Mouse (Mus musculus): ENCODE results near the gene Hapln2. TPM values are rescaled to one million over a fixed set of nuclear protein-coding genes. Genes with fewer than 3 reads are reported as not detected.
A peak's percentile ranks its signal among the peaks of the same experiment; 100 is the strongest.

The Hapln2 gene
- 0.09 and 0.34 TPM in 2 replicates for polyA plus RNA-seq (2016; fragmentation: Nextera tagmentation; extraction: Ambion mirVana)

DNA sequence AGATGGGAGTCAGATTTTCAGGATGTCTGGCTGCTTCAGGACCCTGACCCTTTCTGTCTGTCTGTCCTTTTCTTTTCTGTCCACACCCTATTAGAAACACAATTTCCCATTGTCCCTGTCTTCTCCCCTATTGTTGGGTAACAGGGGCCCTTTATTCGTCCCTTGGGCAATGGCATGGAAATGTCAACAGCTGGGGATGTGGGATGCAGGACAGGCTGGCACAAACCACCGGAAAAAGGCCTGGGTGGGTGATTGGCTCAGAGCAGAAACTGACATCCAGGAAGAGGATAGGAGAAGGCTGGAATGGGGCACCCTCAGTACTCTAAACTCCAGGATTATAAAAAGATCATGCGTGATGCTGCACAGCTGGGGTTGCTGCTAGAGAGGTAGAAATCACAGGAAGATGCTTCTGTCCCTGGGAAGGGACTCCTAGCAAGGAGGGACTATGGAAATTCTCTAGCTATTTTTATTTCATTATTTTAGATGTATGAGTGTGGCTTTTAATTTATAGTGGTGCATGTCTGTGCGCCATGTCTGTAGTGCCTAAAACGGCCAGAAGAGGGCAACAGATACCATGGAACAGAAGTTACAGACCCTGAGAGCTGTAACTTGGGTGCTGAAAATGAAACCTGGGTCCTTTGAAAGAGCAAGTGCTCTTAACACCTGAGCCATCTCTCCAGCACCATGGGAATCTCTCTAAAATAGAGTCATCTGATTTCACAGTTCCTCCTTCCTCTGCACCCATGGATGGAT, at the start of gene Hapln2:
Gene Hapln2, minus strand, starts transcription at position 150 of the 753 bp plus-strand sequence.
- no peak within 1 kb of the TSS for H3K4me3 ChIP-seq
- 50% methylated on average over 5 of the region's 5 CpGs for WGBS

DNA sequence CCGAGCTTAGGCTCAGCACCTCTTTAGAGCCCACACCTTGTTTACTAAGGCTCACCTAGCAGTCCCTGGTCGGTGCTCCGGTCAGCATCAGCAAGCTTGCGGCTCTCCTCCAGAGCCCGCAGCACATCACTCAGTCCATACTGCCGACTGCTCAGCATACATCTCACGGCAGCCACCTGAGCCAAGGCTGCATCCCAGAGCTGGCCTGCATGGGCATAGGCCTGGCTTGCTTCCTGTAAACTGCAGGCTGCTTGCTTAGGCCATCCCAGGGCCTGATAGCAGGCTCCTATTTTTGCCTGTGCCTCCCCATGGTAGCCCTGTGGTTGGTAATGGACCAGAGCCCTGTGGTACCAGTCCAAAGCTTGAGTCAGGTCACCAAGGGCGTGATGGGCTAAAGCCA, 47.4 kb upstream of the Hapln2 start:
- Histone ChIP-seq H3K4me2 (replicated peaks) (no peak overlapping the region), H3K9me3 (no peaks in the 10 kb centered on the region), H3K27ac (no peak overlapping the region), H3K4me1 (no peaks in the 10 kb centered on the region), H3K9ac (no peak overlapping the region), H3K4me3 (no peak overlapping the region), H3K36me3 (no peaks in the 10 kb centered on the region), H3K27me3 (0 out of 2 replicates have a peak, but pooled peaks cover 3% of the 10 kb centered on the region)
- 81% methylated on average over 8 of the region's 8 CpGs for WGBS
- ATAC-seq (ENCODE audit: insufficient number of reproducible peaks, insufficient read depth, low FRiP score, low TSS enrichment): no peak

More for the DNA sequence above, at the start of gene Hapln2:
- H3K36me3 ChIP-seq: no peaks in the 10 kb centered on the region
- no peak within 1 kb of the TSS for H3K9ac ChIP-seq
- H3K4me2 ChIP-seq (replicated peaks): no peak within 1 kb of the TSS
- no peak within 1 kb of the TSS for H3K27ac ChIP-seq
- H3K9me3 ChIP-seq: no peaks in the 10 kb centered on the region
- H3K4me1 ChIP-seq: peaks cover 13% of the 10 kb centered on the region
- ATAC-seq (ENCODE audit: insufficient number of reproducible peaks, insufficient read depth, low FRiP score, low TSS enrichment): no peak
- peaks cover 73% of the 10 kb centered on the region for H3K27me3 ChIP-seq

- Histone ChIP-seq H3K9me3 (no peaks in the 10 kb centered on the region), H3K4me2 (replicated peaks) (no peak overlapping the region), H3K9ac (no peak overlapping the region), H3K4me1 (no peaks in the 10 kb centered on the region), H3K36me3 (no peaks in the 10 kb centered on the region), H3K4me3 (no peak overlapping the region), H3K27me3 (0 out of 2 replicates have a peak, but pooled peaks cover 3% of the 10 kb centered on the region), H3K27ac (no peak overlapping the region)
- ATAC-seq (ENCODE audit: insufficient number of reproducible peaks, insufficient read depth, low FRiP score, low TSS enrichment): no peak
- WGBS: 57% methylated on average over 2 of the region's 2 CpGs
Observed at GRCm38 (mm10) chr3:88074351-88074750, 47.0 kb upstream of the Hapln2 start.

- Histone ChIP-seq H3K4me1 (no peaks in the 10 kb centered on the region), H3K27me3 (0 out of 2 replicates have a peak, but pooled peaks cover 3% of the 10 kb centered on the region), H3K9me3 (no peaks in the 10 kb centered on the region), H3K4me2 (replicated peaks) (no peak overlapping the region), H3K27ac (no peak overlapping the region), H3K36me3 (no peaks in the 10 kb centered on the region), H3K4me3 (no peak overlapping the region), H3K9ac (no peak overlapping the region)
- WGBS: 75% methylated on average over 2 of the region's 2 CpGs
- ATAC-seq (ENCODE audit: insufficient number of reproducible peaks, insufficient read depth, low FRiP score, low TSS enrichment): no peak
Observed at GRCm38 (mm10) chr3:88073631-88074030, 46.2 kb upstream of the Hapln2 start.

- Histone ChIP-seq H3K9ac (no peak overlapping the region), H3K9me3 (no peaks in the 10 kb centered on the region), H3K4me1 (no peaks in the 10 kb centered on the region), H3K36me3 (no peaks in the 10 kb centered on the region), H3K4me2 (replicated peaks) (no peak overlapping the region), H3K4me3 (no peak overlapping the region), H3K27ac (no peak overlapping the region), H3K27me3 (0 out of 2 replicates have a peak, but pooled peaks cover 3% of the 10 kb centered on the region)
- peak; percentile 44; the same call in 1 of the 2 replicates for ATAC-seq (ENCODE audit: insufficient number of reproducible peaks, insufficient read depth, low FRiP score, low TSS enrichment)
- 4% methylated on average over 5 of the region's 5 CpGs for WGBS
Observed at GRCm38 (mm10) chr3:88071783-88072182, 44.4 kb upstream of the Hapln2 start.

- H3K4me1 ChIP-seq: no peaks in the 10 kb centered on the region
- WGBS: 10% methylated on average over 2 of the region's 2 CpGs
- ATAC-seq (ENCODE audit: insufficient number of reproducible peaks, insufficient read depth, low FRiP score, low TSS enrichment): no peak
Observed at GRCm38 (mm10) chr3:88068386-88068785, 41.0 kb upstream of the Hapln2 start.

DNA sequence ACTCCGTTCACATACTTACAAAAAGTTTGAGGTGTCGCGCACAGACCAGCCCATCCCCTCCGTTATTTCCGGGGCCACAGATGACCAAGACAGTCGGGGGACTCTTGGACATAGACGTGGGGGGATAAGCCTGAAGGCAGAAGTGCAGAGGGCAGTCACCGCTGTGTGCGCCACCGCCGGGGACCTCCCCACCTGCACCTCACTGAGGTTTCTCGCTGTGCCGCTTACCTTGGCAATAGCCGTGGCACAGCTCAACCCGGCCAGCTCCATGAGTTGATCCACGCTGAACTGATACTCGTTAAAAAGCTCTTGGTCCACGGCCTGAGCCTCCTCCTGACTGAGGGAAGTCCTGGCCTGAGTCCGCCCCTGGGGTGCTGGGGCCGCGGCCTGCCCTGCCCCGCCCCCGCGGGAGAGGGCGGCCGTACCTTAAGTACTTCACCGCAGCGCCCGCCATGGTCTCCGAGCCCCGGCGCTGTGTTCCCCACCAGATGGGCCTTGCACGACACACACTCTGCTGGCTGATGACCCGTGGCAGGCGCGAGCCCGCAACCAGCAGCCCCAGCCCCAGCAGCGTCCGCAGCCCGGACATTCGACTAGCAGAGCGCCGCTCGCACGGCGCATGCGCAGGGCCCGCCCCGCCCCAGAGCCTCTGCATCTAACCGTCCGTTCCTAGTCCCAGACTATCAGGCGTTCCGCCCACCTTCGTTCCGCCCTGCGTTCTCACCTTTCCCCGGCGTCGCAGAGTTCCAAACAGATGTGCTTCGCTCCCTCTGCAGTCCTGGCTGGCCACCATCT, 30.7 kb upstream of the Hapln2 start, which contains the start of gene Naxe:
Gene Naxe, minus strand, starts transcription at position 594 of the 795 bp plus-strand sequence.
- Histone ChIP-seq H3K36me3 (peaks cover 37% of the 10 kb centered on the region), H3K27me3 (no peaks in the 10 kb centered on the region), H3K27ac (peak within 1 kb of the TSS; percentile 81), H3K4me1 (peaks cover 10% of the 10 kb centered on the region), H3K9me3 (no peaks in the 10 kb centered on the region), H3K4me2 (replicated peaks) (peak within 1 kb of the TSS; percentile 84), H3K9ac (peak within 1 kb of the TSS; percentile 90), H3K4me3 (peak within 1 kb of the TSS; percentile 92)
- ATAC-seq (ENCODE audit: insufficient number of reproducible peaks, insufficient read depth, low FRiP score, low TSS enrichment): peak; percentile 91
- WGBS: under 1% methylated on average over 60 of the region's 60 CpGs

More at GRCm38 (mm10) chr3:88068386-88068785, 41.0 kb upstream of the Hapln2 start:
- no peaks in the 10 kb centered on the region for H3K36me3 ChIP-seq
- H3K4me3 ChIP-seq: no peak overlapping the region
- no peak overlapping the region for H3K9ac ChIP-seq
- H3K9me3 ChIP-seq: no peaks in the 10 kb centered on the region
- no peak overlapping the region for H3K27ac ChIP-seq
- H3K4me2 ChIP-seq (replicated peaks): no peak overlapping the region
- no peaks in the 10 kb centered on the region for H3K27me3 ChIP-seq

- Histone ChIP-seq H3K4me2 (replicated peaks) (peak overlapping the region; percentile 84), H3K4me3 (peak overlapping the region; percentile 92; the same call in 1 of the 2 replicates), H3K9ac (peak overlapping the region; percentile 90; the same call in 1 of the 2 replicates), H3K27ac (no peak overlapping the region), H3K36me3 (peaks cover 47% of the 10 kb centered on the region), H3K27me3 (no peaks in the 10 kb centered on the region), H3K9me3 (no peaks in the 10 kb centered on the region), H3K4me1 (peaks cover 10% of the 10 kb centered on the region)
- 84% methylated on average over 6 of the region's 6 CpGs for WGBS
- no peak for ATAC-seq (ENCODE audit: insufficient number of reproducible peaks, insufficient read depth, low FRiP score, low TSS enrichment)
Observed at GRCm38 (mm10) chr3:88057030-88057429, 29.6 kb upstream of the Hapln2 start.

DNA sequence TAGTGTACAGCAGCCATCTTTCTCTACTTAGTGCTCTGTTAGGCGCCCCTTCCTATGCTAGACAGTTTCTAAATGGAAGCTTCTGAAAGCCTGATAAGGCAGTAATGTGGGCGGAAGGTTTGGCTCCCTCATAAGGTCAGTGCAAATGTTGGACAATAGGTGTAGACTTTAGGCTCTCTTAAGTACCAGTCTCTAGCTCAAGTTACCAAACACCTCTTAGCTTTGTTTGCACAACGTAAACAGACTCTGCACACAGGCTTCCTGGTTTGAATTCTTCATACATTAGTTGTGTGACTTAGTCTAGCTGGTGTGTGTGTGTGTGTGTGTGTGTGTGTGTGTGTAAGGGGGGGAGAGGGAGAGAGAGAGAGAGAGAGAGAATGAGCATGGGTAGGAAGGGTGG, 22.1 kb upstream of the Hapln2 start:
- no peak overlapping the region for H3K9ac ChIP-seq
- peaks cover 37% of the 10 kb centered on the region for H3K36me3 ChIP-seq
- H3K27me3 ChIP-seq: no peaks in the 10 kb centered on the region
- H3K9me3 ChIP-seq: no peaks in the 10 kb centered on the region
- WGBS: 74% methylated on average over 3 of the region's 3 CpGs
- H3K4me1 ChIP-seq: no peaks in the 10 kb centered on the region
- no peak overlapping the region for H3K27ac ChIP-seq
- H3K4me2 ChIP-seq (replicated peaks): no peak overlapping the region
- no peak for ATAC-seq (ENCODE audit: insufficient number of reproducible peaks, insufficient read depth, low FRiP score, low TSS enrichment)
- no peak overlapping the region for H3K4me3 ChIP-seq

GRCm38 (mm10) chr3:88042661-88043421, 15.5 kb upstream of the Hapln2 start, which contains the start of gene Gpatch4:
Gpatch4 (plus strand) TSS chr3:88043108.
- H3K4me3 ChIP-seq: peak within 1 kb of the TSS; percentile 76
- ATAC-seq (ENCODE audit: insufficient number of reproducible peaks, insufficient read depth, low FRiP score, low TSS enrichment): peak; percentile 83
- H3K27ac ChIP-seq: 0 out of 2 replicates have a peak within 1 kb of the TSS, but pooled peaks have one; percentile 12
- H3K4me2 ChIP-seq (replicated peaks): peak within 1 kb of the TSS; percentile 74
- H3K9me3 ChIP-seq: no peaks in the 10 kb centered on the region
- WGBS: 11% methylated on average over 36 of the region's 36 CpGs
- peaks cover 3% of the 10 kb centered on the region; the same call in 1 of the 2 replicates for H3K4me1 ChIP-seq
- 0 out of 2 replicates have a peak, but pooled peaks cover 24% of the 10 kb centered on the region for H3K27me3 ChIP-seq
- H3K9ac ChIP-seq: peak within 1 kb of the TSS; percentile 54
- no peaks in the 10 kb centered on the region for H3K36me3 ChIP-seq

All from embryonic facial prominence, embryonic 12.5 days (tissue).